Comparison of ENCODE assay signal across 12 mouse cellular contexts in the genomic region with DNA sequence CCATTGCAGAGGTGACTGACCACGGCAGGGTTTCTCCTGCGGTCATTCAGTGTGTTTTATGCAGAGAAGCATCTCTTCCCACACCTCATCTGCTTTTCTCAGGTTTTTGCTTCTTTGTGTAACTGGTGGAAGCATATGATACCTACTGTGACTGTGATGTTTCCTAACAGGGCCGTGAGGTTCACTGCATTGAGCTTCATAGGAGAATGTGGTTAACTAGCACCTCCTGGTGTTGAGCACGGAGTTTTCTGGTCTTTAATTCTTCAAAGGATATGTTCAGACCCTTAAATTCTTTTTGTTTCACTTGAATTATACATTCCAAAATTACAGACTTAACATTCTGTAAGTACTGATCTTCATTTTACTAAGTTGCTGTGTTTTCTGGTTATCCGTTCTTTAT. TPM values are rescaled to one million over a fixed set of nuclear protein-coding genes. Genes with fewer than 3 reads are reported as not detected.
DNase-seq lines count a peak whose midpoint lies in the region; ATAC-seq and TF ChIP-seq lines count a peak whose summit lies in the region.
"Had no signal": no experiment of that assay in that cellular context is flagged by ENCODE, and none has a peak within 500 bp of the region (broad histone marks: within the 10 kb centered on the region; RNA-seq: fewer than 3 reads in every experiment).

No protein-coding gene starts in this region.

- H3K9ac ChIP-seq in embryonic facial prominence, embryonic 13.5 days = no peak overlapping the region
- peak overlapping the region; percentile 30; the same call in 1 of the 2 replicates for H3K9ac ChIP-seq in liver, embryonic 11.5 days (ENCODE audit: low read depth, low read length)
- H3K9ac ChIP-seq in MEL (ENCODE audit: control insufficient read depth, low read depth, low read length, poor library complexity, severe bottlenecking) = no peak overlapping the region
- no peak overlapping the region for H3K9ac ChIP-seq in liver, embryonic 15.5 days

- peak in 1 of 3 experiments; percentile 37; a peak in 3 of 6 replicates for TF ChIP-seq CTCF in MEL (IDR thresholded peaks at IDR 0.05 in 2 of 3, conservative IDR thresholded peaks at IDR 0.05 in 1 of 3; ENCODE audit: control insufficient read depth in 1 of 3, insufficient read depth in 1 of 3, low read depth in 2 of 3, low read length in 3 of 3, poor library complexity in 1 of 3, severe bottlenecking in 1 of 3)

- ATAC-seq in embryonic facial prominence, embryonic 13.5 days (ENCODE audit: insufficient number of reproducible peaks, insufficient read depth, low FRiP score, low TSS enrichment, low read depth) = no peak
- ATAC-seq in liver, embryonic 11.5 days (replicated peaks; ENCODE audit: low FRiP score) = no peak
- no peak for ATAC-seq in liver, embryonic 15.5 days (ENCODE audit: insufficient read depth)

- H3K9me3 ChIP-seq in embryonic facial prominence, embryonic 13.5 days = no peaks in the 10 kb centered on the region
- no peaks in the 10 kb centered on the region for H3K9me3 ChIP-seq in embryonic facial prominence, embryonic 10.5 days
- H3K9me3 ChIP-seq in liver, embryonic 11.5 days (ENCODE audit: control insufficient read depth, low read length) = no peaks in the 10 kb centered on the region
- no peaks in the 10 kb centered on the region for H3K9me3 ChIP-seq in MEL (replicated peaks; ENCODE audit: insufficient read depth, low read length)
- no peaks in the 10 kb centered on the region for H3K9me3 ChIP-seq in liver, embryonic 15.5 days (replicated peaks)

- TF ChIP-seq RAD21 in MEL (IDR thresholded peaks at IDR 0.05; ENCODE audit: low read depth, low read length) = no peak; the same call in 1 of the 2 replicates

- H3K27ac ChIP-seq in embryonic facial prominence, embryonic 13.5 days = no peak overlapping the region
- no peak overlapping the region for H3K27ac ChIP-seq in embryonic facial prominence, embryonic 10.5 days (replicated peaks)
- no peak overlapping the region for H3K27ac ChIP-seq in liver, embryonic 11.5 days (ENCODE audit: low read depth, low read length)
- no peak overlapping the region for H3K27ac ChIP-seq in MEL (ENCODE audit: control insufficient read depth, low read depth, low read length)
- H3K27ac ChIP-seq in liver, embryonic 15.5 days (replicated peaks) = no peak overlapping the region
- H3K27ac ChIP-seq: macrophage had no signal

- 76% methylated on average over 5 of the region's 5 CpGs for WGBS in embryonic facial prominence, embryonic 13.5 days
- WGBS in embryonic facial prominence, embryonic 10.5 days = 85% methylated on average over 5 of the region's 5 CpGs
- WGBS in liver, embryonic 11.5 days = 73% methylated on average over 5 of the region's 5 CpGs
- WGBS in liver, embryonic 15.5 days (ENCODE audit: insufficient replicate concordance) = 62% methylated on average over 5 of the region's 5 CpGs

- H3K79me2 ChIP-seq in MEL (ENCODE audit: control insufficient read depth, insufficient read depth, low read length, poor library complexity) = peaks cover 58% of the 10 kb centered on the region

- intact Hi-C loops in gastrocnemius, postnatal 36 days (cut with DNase I) = no loop called here

- 0 out of 2 replicates have a peak overlapping the region, but pooled peaks have one; percentile 84 for H3K4me2 ChIP-seq in embryonic facial prominence, embryonic 13.5 days
- H3K4me2 ChIP-seq in liver, embryonic 11.5 days = peak overlapping the region; percentile 94; the same call in 1 of the 2 replicates
- peak overlapping the region; percentile 0; the same call in 1 of the 2 replicates for H3K4me2 ChIP-seq in liver, embryonic 15.5 days

- no peak overlapping the region for H3K4me3 ChIP-seq in embryonic facial prominence, embryonic 13.5 days
- no peak overlapping the region for H3K4me3 ChIP-seq in embryonic facial prominence, embryonic 10.5 days
- no peak overlapping the region for H3K4me3 ChIP-seq in liver, embryonic 11.5 days (ENCODE audit: low read depth, low read length)
- H3K4me3 ChIP-seq in MEL (ENCODE audit: control insufficient read depth in 1 of 2, insufficient read depth in 1 of 2, low read depth in 2 of 2, low read length in 2 of 2) = no peak overlapping the region
- no peak overlapping the region for H3K4me3 ChIP-seq in liver, embryonic 15.5 days (replicated peaks)

- no peaks in the 10 kb centered on the region for H3K27me3 ChIP-seq in embryonic facial prominence, embryonic 13.5 days
- H3K27me3 ChIP-seq in embryonic facial prominence, embryonic 10.5 days (replicated peaks; ENCODE audit: low read depth, poor library complexity, severe bottlenecking) = no peaks in the 10 kb centered on the region
- H3K27me3 ChIP-seq in liver, embryonic 11.5 days (replicated peaks; ENCODE audit: control insufficient read depth, insufficient read depth, low read length) = no peaks in the 10 kb centered on the region
- H3K27me3 ChIP-seq in MEL (ENCODE audit: control insufficient read depth in 1 of 2, insufficient read depth in 2 of 2, low read length in 2 of 2) = no peaks in the 10 kb centered on the region
- no peaks in the 10 kb centered on the region; the same call in 1 of the 2 replicates for H3K27me3 ChIP-seq in liver, embryonic 15.5 days

- no peak for DNase-seq in embryonic facial prominence, embryonic 10.5 days (ENCODE audit: low spot score)
- no peak for DNase-seq in liver, embryonic 11.5 days (ENCODE audit: low spot score)
- DNase-seq in liver (no peak), MEL (ENCODE audit: low read depth, low spot score) (peak; percentile 45)
- no peak for DNase-seq in gastrocnemius, postnatal 36 days
- DNase-seq in heart, postnatal 4 days = no peak
- DNase-seq: adrenal gland, postnatal 14 days; layer of hippocampus, postnatal 36 days had no signal

- no peak for TF ChIP-seq POLR2A in MEL (IDR thresholded peaks at IDR 0.05; ENCODE audit: control insufficient read depth in 1 of 2, insufficient read depth in 1 of 2, low read depth in 1 of 2, low read length in 2 of 2, poor library complexity in 1 of 2)

- no peak for TF ChIP-seq EP300 in MEL (IDR thresholded peaks at IDR 0.05; ENCODE audit: low read depth in 1 of 2, low read length in 2 of 2)

- peaks cover 21% of the 10 kb centered on the region for H3K4me1 ChIP-seq in embryonic facial prominence, embryonic 13.5 days
- peaks cover 17% of the 10 kb centered on the region for H3K4me1 ChIP-seq in embryonic facial prominence, embryonic 10.5 days
- peaks cover 22% of the 10 kb centered on the region for H3K4me1 ChIP-seq in liver, embryonic 11.5 days (replicated peaks; ENCODE audit: control insufficient read depth, insufficient read depth, low read length)
- H3K4me1 ChIP-seq in MEL (ENCODE audit: control insufficient read depth in 1 of 2, insufficient read depth in 2 of 2, low read length in 2 of 2) = peaks cover 7 to 18% of the 10 kb centered on the region in 2 experiments
- H3K4me1 ChIP-seq in liver, embryonic 15.5 days (replicated peaks) = peaks cover 42% of the 10 kb centered on the region

- H3K36me3 ChIP-seq in embryonic facial prominence, embryonic 13.5 days = no peaks in the 10 kb centered on the region
- H3K36me3 ChIP-seq in embryonic facial prominence, embryonic 10.5 days (replicated peaks) = peaks cover 29% of the 10 kb centered on the region
- H3K36me3 ChIP-seq in liver, embryonic 11.5 days (ENCODE audit: control insufficient read depth, insufficient read depth, low read length) = peaks cover 3% of the 10 kb centered on the region; the same call in 1 of the 2 replicates
- peaks cover 8 to 31% of the 10 kb centered on the region in 2 experiments; a peak in 3 of 4 replicates for H3K36me3 ChIP-seq in MEL (ENCODE audit: control insufficient read depth in 1 of 2, insufficient read depth in 2 of 2, low read length in 2 of 2)
- H3K36me3 ChIP-seq in liver, embryonic 15.5 days (replicated peaks) = no peaks in the 10 kb centered on the region

TF ChIP-seq in MEL, 35 proteins besides CTCF, POLR2A, EP300 and RAD21:
- TF ChIP-seq CHD1 (IDR thresholded peaks at IDR 0.05; ENCODE audit: low read depth, low read length) (no peak), JUND (IDR thresholded peaks at IDR 0.05; ENCODE audit: low read depth, low read length) (no peak), BHLHE40 (IDR thresholded peaks at IDR 0.05; ENCODE audit: borderline replicate concordance, low read depth, low read length) (no peak), NELFE (IDR thresholded peaks at IDR 0.05; ENCODE audit: low read depth, low read length) (no peak), KAT2A (conservative IDR thresholded peaks at IDR 0.05; ENCODE audit: low read depth, low read length) (no peak), TAL1 (IDR thresholded peaks at IDR 0.05; ENCODE audit: low read length) (no peak), MAFK (IDR thresholded peaks at IDR 0.05; ENCODE audit: borderline replicate concordance, low read depth, low read length) (no peak), MXI1 (IDR thresholded peaks at IDR 0.05; ENCODE audit: low read depth, low read length) (no peak), MAX (IDR thresholded peaks at IDR 0.05; ENCODE audit: low read length) (no peak)

RNA-seq across cellular contexts. Expression of a gene that starts 1.9 kb away (rescaled TPM):
- polyA plus RNA-seq in embryonic facial prominence, embryonic 13.5 days (2015; fragmentation: Nextera tagmentation; extraction: Ambion mirVana) = 4.5 and 5.5 TPM in 2 replicates
- polyA plus RNA-seq in embryonic facial prominence, embryonic 10.5 days (2016; fragmentation: Nextera tagmentation; extraction: Ambion mirVana) = 3.5 and 3.6 TPM in 2 replicates
- 2.6 and 3.5 TPM in 2 replicates for polyA plus RNA-seq in liver, embryonic 11.5 days (2014; fragmentation: Nextera tagmentation; extraction: Ambion mirVana)
- total RNA-seq in MEL (2012; rRNA removed) = 0.52 and 0.81 TPM in 2 replicates
- under 1 TPM in 1 of 2 experiments, not detected in 1; 0.24 TPM for polyA plus RNA-seq in MEL (2012; ENCODE audit: insufficient read depth in 1 of 2, insufficient read length in 2 of 2, low read depth in 1 of 2, low replicate concordance in 2 of 2, missing spikeins in 1 of 2)
- 0.69 and 0.77 TPM in 2 replicates for polyA plus RNA-seq in liver, embryonic 15.5 days (2015; fragmentation: Nextera tagmentation; extraction: Ambion mirVana)
- under 1 TPM in 1 of 2 experiments, not detected in 1; 0.30 TPM for total RNA-seq in gastrocnemius, postnatal 36 days (2021)
- total RNA-seq in heart, postnatal 4 days (2021) = 1 to 10 TPM in 1 of 2 experiments, under 1 TPM in 1; 0.63 to 1.1 TPM
- total RNA-seq: adrenal gland, postnatal 14 days; hematopoietic stem cell, adult 5-6 weeks; layer of hippocampus, postnatal 36 days had no signal
- polyA plus RNA-seq: macrophage had no signal

RNA-seq across cellular contexts. Expression of a gene that starts 2.4 kb away (rescaled TPM):
- polyA plus RNA-seq in embryonic facial prominence, embryonic 13.5 days (2015; fragmentation: Nextera tagmentation; extraction: Ambion mirVana) = 158 and 168 TPM in 2 replicates
- polyA plus RNA-seq in embryonic facial prominence, embryonic 10.5 days (2016; fragmentation: Nextera tagmentation; extraction: Ambion mirVana) = 156 and 157 TPM in 2 replicates
- 135 TPM in 2 replicates for polyA plus RNA-seq in liver, embryonic 11.5 days (2014; fragmentation: Nextera tagmentation; extraction: Ambion mirVana)
- 74.7 and 81.8 TPM in 2 replicates for total RNA-seq in MEL (2012; rRNA removed)
- 100 to 1,000 TPM; 124 to 132 TPM for polyA plus RNA-seq in MEL (2012; ENCODE audit: insufficient read depth in 1 of 2, insufficient read length in 2 of 2, low read depth in 1 of 2, low replicate concordance in 2 of 2, missing spikeins in 1 of 2)
- 55.9 and 57.8 TPM in 2 replicates for polyA plus RNA-seq in liver, embryonic 15.5 days (2015; fragmentation: Nextera tagmentation; extraction: Ambion mirVana)
- 10 to 100 TPM; 67.3 to 72.1 TPM for total RNA-seq in gastrocnemius, postnatal 36 days (2021)
- 100 to 1,000 TPM; 106 to 111 TPM for total RNA-seq in heart, postnatal 4 days (2021)

Comparison
In these comparisons a context has a peak if more than half of its experiments do, and no peak if none do; other contexts are left out.
1. H3K4me2 ChIP-seq: peak in every context shown above with its lines; median percentile 94 in liver, embryonic 11.5 days; 84 in embryonic facial prominence, embryonic 13.5 days; 0 in liver, embryonic 15.5 days.